18 mouse cellular contexts compared by ENCODE assay signal in genomic region chr2:167007001-167007491, GRCm38 (mm10). TPM values are rescaled to one million over a fixed set of nuclear protein-coding genes. Genes with fewer than 3 reads are reported as not detected.
DNase-seq lines count a peak whose midpoint lies in the region; ATAC-seq and TF ChIP-seq lines count a peak whose summit lies in the region.
"Had no signal": no experiment of that assay in that cellular context is flagged by ENCODE, and none has a peak within 500 bp of the region (broad histone marks: within the 10 kb centered on the region; RNA-seq: fewer than 3 reads in every experiment).

No protein-coding gene starts in this region.

- 65% methylated on average over 13 of the region's 13 CpGs for WGBS in forebrain, postnatal 0 days
- WGBS in forebrain, embryonic 16.5 days = 63% methylated on average over 13 of the region's 13 CpGs

- no peaks in the 10 kb centered on the region for H3K27me3 ChIP-seq in forebrain, postnatal 0 days (ENCODE audit: insufficient read depth, low read length)
- no peaks in the 10 kb centered on the region; the same call in 1 of the 2 replicates for H3K27me3 ChIP-seq in forebrain, embryonic 16.5 days (replicated peaks; ENCODE audit: control insufficient read depth, insufficient read depth, low read length)
- H3K27me3 ChIP-seq: CH12.LX; forebrain, embryonic 15.5 days had no signal

- no peaks in the 10 kb centered on the region for H3K4me1 ChIP-seq in forebrain, postnatal 0 days (ENCODE audit: insufficient read depth)
- H3K4me1 ChIP-seq in forebrain, embryonic 16.5 days (replicated peaks; ENCODE audit: control insufficient read depth, insufficient read depth, low read length) = no peaks in the 10 kb centered on the region
- H3K4me1 ChIP-seq: forebrain, embryonic 15.5 days; midbrain, embryonic 10.5 days had no signal

- DNase-seq in forebrain, postnatal 0 days = no peak
- DNase-seq in right cerebral cortex, postnatal 4 days = peak; percentile 16
- no peak for DNase-seq in right cerebral cortex, adult 2 months (ENCODE audit: low spot score in 2 of 2)
- DNase-seq in cerebellum, postnatal 36 days = peak; percentile 63 to 66
- DNase-seq in adrenal gland, postnatal 25 days = no peak
- DNase-seq in kidney, postnatal 14 days = no peak
- DNase-seq: heart, postnatal 10 days; kidney, adult 11 months; kidney, postnatal 10 days; lung, postnatal 14 days had no signal

- H3K27ac ChIP-seq in forebrain, postnatal 0 days (ENCODE audit: low read depth, low read length) = no peak overlapping the region
- no peak overlapping the region for H3K27ac ChIP-seq in forebrain, embryonic 16.5 days (ENCODE audit: low read length)
- H3K27ac ChIP-seq: forebrain, embryonic 15.5 days; hindbrain, embryonic 14.5 days; liver, embryonic 14.5 days; midbrain, embryonic 10.5 days had no signal

- H3K4me3 ChIP-seq in forebrain, postnatal 0 days (ENCODE audit: low read depth, low read length) = no peak overlapping the region
- no peak overlapping the region for H3K4me3 ChIP-seq in forebrain, embryonic 16.5 days (replicated peaks; ENCODE audit: low read length)
- H3K4me3 ChIP-seq: forebrain, embryonic 15.5 days; midbrain, embryonic 10.5 days had no signal

- no peak overlapping the region for H3K9ac ChIP-seq in forebrain, postnatal 0 days
- H3K9ac ChIP-seq in forebrain, embryonic 16.5 days (replicated peaks; ENCODE audit: low read depth, low read length) = no peak overlapping the region
- H3K9ac ChIP-seq: forebrain, embryonic 15.5 days; hindbrain, embryonic 14.5 days; liver, embryonic 14.5 days had no signal

- no peak overlapping the region for H3K4me2 ChIP-seq in forebrain, postnatal 0 days (ENCODE audit: low read depth)
- H3K4me2 ChIP-seq in forebrain, embryonic 16.5 days (ENCODE audit: low read length) = no peak overlapping the region
- H3K4me2 ChIP-seq: forebrain, embryonic 15.5 days; hindbrain, embryonic 14.5 days had no signal

- no peak for TF ChIP-seq CTCF in forebrain, postnatal 0 days (IDR thresholded peaks at IDR 0.05; ENCODE audit: low read depth)

- ATAC-seq in forebrain, postnatal 0 days = peak; percentile 56
- ATAC-seq in forebrain, embryonic 16.5 days = no peak
- ATAC-seq in erythroid progenitor cell, adult 5-6 weeks (replicated peaks; ENCODE audit: low FRiP score, poor library complexity, severe bottlenecking) = no peak
- ATAC-seq: activated CD4-positive, CD25-positive, alpha-beta regulatory T cell, adult 4 months; forebrain, embryonic 15.5 days had no signal

- H3K36me3 ChIP-seq in forebrain, postnatal 0 days (ENCODE audit: insufficient read depth) = no peaks in the 10 kb centered on the region
- H3K36me3 ChIP-seq in forebrain, embryonic 16.5 days (ENCODE audit: control insufficient read depth, insufficient read depth) = no peaks in the 10 kb centered on the region
- H3K36me3 ChIP-seq: forebrain, embryonic 15.5 days; midbrain, embryonic 10.5 days had no signal

- no peaks in the 10 kb centered on the region for H3K9me3 ChIP-seq in forebrain, postnatal 0 days (ENCODE audit: low read length)
- H3K9me3 ChIP-seq in forebrain, embryonic 16.5 days (ENCODE audit: control insufficient read depth, low read length) = no peaks in the 10 kb centered on the region
- H3K9me3 ChIP-seq: forebrain, embryonic 15.5 days; midbrain, embryonic 10.5 days had no signal

RNA-seq across cellular contexts. Expression of gene Ddx27, which starts 7.9 kb away (rescaled TPM):
- total RNA-seq in forebrain, postnatal 0 days (2014; rRNA removed) = 37.9 and 42.5 TPM in 2 replicates
- 28.4 and 36.9 TPM in 2 replicates for polyA plus RNA-seq in forebrain, postnatal 0 days (2015; fragmentation: Nextera tagmentation; extraction: Ambion mirVana)
- polyA plus RNA-seq in forebrain, embryonic 16.5 days (2015; fragmentation: Nextera tagmentation; extraction: Ambion mirVana) = 41.0 and 45.0 TPM in 2 replicates
- 33.6 and 35.8 TPM in 2 replicates for total RNA-seq in adrenal gland, postnatal 25 days (2021)
- total RNA-seq in erythroid progenitor cell, adult 5-6 weeks (2015; ENCODE audit: low replicate concordance) = 31.4 and 35.6 TPM in 2 replicates
- total RNA-seq in erythroid progenitor cell, adult 5-6 weeks (2017; ENCODE audit: low replicate concordance) = 44.6 and 49.5 TPM in 2 replicates

RNA-seq across cellular contexts. Expression of gene Stau1, which starts 10.9 kb away (rescaled TPM):
- total RNA-seq in forebrain, postnatal 0 days (2014; rRNA removed) = 29.7 and 39.6 TPM in 2 replicates
- polyA plus RNA-seq in forebrain, postnatal 0 days (2015; fragmentation: Nextera tagmentation; extraction: Ambion mirVana) = 75.2 and 97.3 TPM in 2 replicates
- polyA plus RNA-seq in forebrain, embryonic 16.5 days (2015; fragmentation: Nextera tagmentation; extraction: Ambion mirVana) = 131 and 145 TPM in 2 replicates
- total RNA-seq in adrenal gland, postnatal 25 days (2021) = 88.6 and 93.2 TPM in 2 replicates
- total RNA-seq in erythroid progenitor cell, adult 5-6 weeks (2015; ENCODE audit: low replicate concordance) = 25.2 and 42.5 TPM in 2 replicates
- total RNA-seq in erythroid progenitor cell, adult 5-6 weeks (2017; ENCODE audit: low replicate concordance) = 47.6 and 55.7 TPM in 2 replicates

RNA-seq across cellular contexts. Expression of gene Znfx1, which starts 55.8 kb away (rescaled TPM):
- total RNA-seq in forebrain, postnatal 0 days (2014; rRNA removed) = 20.5 and 25.4 TPM in 2 replicates
- polyA plus RNA-seq in forebrain, postnatal 0 days (2015; fragmentation: Nextera tagmentation; extraction: Ambion mirVana) = 2.2 and 4.4 TPM in 2 replicates
- polyA plus RNA-seq in forebrain, embryonic 16.5 days (2015; fragmentation: Nextera tagmentation; extraction: Ambion mirVana) = 8.9 and 9.0 TPM in 2 replicates
- 49.2 and 51.7 TPM in 2 replicates for total RNA-seq in adrenal gland, postnatal 25 days (2021)
- total RNA-seq in erythroid progenitor cell, adult 5-6 weeks (2015; ENCODE audit: low replicate concordance) = 44.0 and 51.2 TPM in 2 replicates
- total RNA-seq in erythroid progenitor cell, adult 5-6 weeks (2017; ENCODE audit: low replicate concordance) = 51.1 and 70.8 TPM in 2 replicates

Comparison
In these comparisons a context has a peak if more than half of its experiments do, and no peak if none do; other contexts are left out.
1. DNase-seq: peak in right cerebral cortex, postnatal 4 days (single experiment) and cerebellum, postnatal 36 days (2 of 2); none in forebrain, postnatal 0 days (single experiment), right cerebral cortex, adult 2 months (0 of 2), adrenal gland, postnatal 25 days (single experiment) and kidney, postnatal 14 days (single experiment).